Mouse (Mus musculus) layer of hippocampus, postnatal 36 days (tissue): ENCODE measurements around the gene Golga7b. TPM values are rescaled to one million over a fixed set of nuclear protein-coding genes. Genes with fewer than 3 reads are reported as not detected.

Experiments used
- DNase-seq, 2 experiments: peaks; one replicate each; pipeline ENCODE4 v3.0.0; 2022
- total RNA-seq, 2 experiments: library from RNA; stranded (reverse); gene quantifications; 2 replicates each; pipeline ENCODE4 v1.2.3; 2021

The Golga7b gene
- total RNA-seq, 2 experiments from 2014 or later = 63.7 to 66.8 TPM

GRCm38 (mm10) chr19:42255438-42255783, 8.0 kb downstream of the Golga7b start:
- peak in 1 of 2 experiments; percentile 22 for DNase-seq

GRCm38 (mm10) chr19:42255784-42256610, 8.6 kb downstream of the Golga7b start:
- peak; percentile 44 to 51 for DNase-seq

GRCm38 (mm10) chr19:42256611-42257240, 9.4 kb downstream of the Golga7b start:
- DNase-seq = peak; percentile 33 to 50

- DNase-seq = no peak
Measured at GRCm38 (mm10) chr19:42257241-42257635, 9.9 kb downstream of the Golga7b start.

- no peak for DNase-seq
Measured at GRCm38 (mm10) chr19:42258031-42258430, 10.7 kb downstream of the Golga7b start.

GRCm38 (mm10) chr19:42258596-42258995, 11.2 kb downstream of the Golga7b start:
- DNase-seq = no peak

GRCm38 (mm10) chr19:42260486-42260885, 13.1 kb downstream of the Golga7b start:
- DNase-seq = no peak

- no peak for DNase-seq
Measured at GRCm38 (mm10) chr19:42263524-42263923, 16.1 kb downstream of the Golga7b start.

GRCm38 (mm10) chr19:42268337-42268736, 21.0 kb downstream of the Golga7b start:
- DNase-seq = no peak

GRCm38 (mm10) chr19:42270119-42270518, 22.7 kb downstream of the Golga7b start:
- DNase-seq = no peak

GRCm38 (mm10) chr19:42271182-42271581, 23.8 kb downstream of the Golga7b start:
- DNase-seq = no peak

GRCm38 (mm10) chr19:42272003-42272963, 24.9 kb downstream of the Golga7b start:
- DNase-seq = peak; percentile 82 to 86

- DNase-seq = no peak
Measured at GRCm38 (mm10) chr19:42277288-42277687, 29.9 kb downstream of the Golga7b start.

GRCm38 (mm10) chr19:42278461-42278860, 31.1 kb downstream of the Golga7b start:
- DNase-seq = no peak

- no peak for DNase-seq
Measured at GRCm38 (mm10) chr19:42279611-42280010, 32.2 kb downstream of the Golga7b start.

GRCm38 (mm10) chr19:42284178-42284577, 36.8 kb downstream of the Golga7b start:
- no peak for DNase-seq

GRCm38 (mm10) chr19:42288361-42288760, 41.0 kb downstream of the Golga7b start:
- DNase-seq = no peak

GRCm38 (mm10) chr19:42290954-42291661, 43.7 kb downstream of the Golga7b start:
- DNase-seq = peak in 1 of 2 experiments; percentile 21

GRCm38 (mm10) chr19:42292106-42292505, 44.7 kb downstream of the Golga7b start:
- no peak for DNase-seq

- DNase-seq = no peak
Measured at GRCm38 (mm10) chr19:42293216-42293615, 45.8 kb downstream of the Golga7b start.

GRCm38 (mm10) chr19:42303210-42303813, 55.9 kb downstream of the Golga7b start:
- no peak for DNase-seq

- no peak for DNase-seq
Measured at GRCm38 (mm10) chr19:42304506-42304905, 57.1 kb downstream of the Golga7b start.
